9 mouse cellular contexts compared by ENCODE assay signal in genomic region chr19:37563763-37564162, GRCm38 (mm10). TPM values are rescaled to one million over a fixed set of nuclear protein-coding genes. Genes with fewer than 3 reads are reported as not detected.
DNase-seq lines count a peak whose midpoint lies in the region; ATAC-seq and TF ChIP-seq lines count a peak whose summit lies in the region.
"Had no signal": no experiment of that assay in that cellular context is flagged by ENCODE, and none has a peak within 500 bp of the region (broad histone marks: within the 10 kb centered on the region; RNA-seq: fewer than 3 reads in every experiment).

No protein-coding gene starts in this region.

- no peak overlapping the region for H3K27ac ChIP-seq in hindbrain, postnatal 0 days
- no peak overlapping the region for H3K27ac ChIP-seq in hindbrain, embryonic 12.5 days
- H3K27ac ChIP-seq in thymus, adult 2 months (ENCODE audit: control insufficient read depth, insufficient read depth, low read length), result no peak overlapping the region
- no peak overlapping the region for H3K27ac ChIP-seq in limb, embryonic 14.5 days (replicated peaks; ENCODE audit: low read depth, low read length)
- H3K27ac ChIP-seq: embryonic facial prominence, embryonic 13.5 days had no signal

- WGBS in hindbrain, postnatal 0 days, result 28% methylated on average over 4 of the region's 4 CpGs
- 35% methylated on average over 4 of the region's 4 CpGs for WGBS in hindbrain, embryonic 12.5 days
- WGBS in thymus, adult 2 months, result 32% methylated on average over 4 of the region's 4 CpGs
- 30% methylated on average over 4 of the region's 4 CpGs for WGBS in limb, embryonic 14.5 days

- H3K4me3 ChIP-seq in hindbrain, postnatal 0 days (ENCODE audit: low read length), result no peak overlapping the region
- H3K4me3 ChIP-seq in hindbrain, embryonic 12.5 days, result no peak overlapping the region
- no peak overlapping the region for H3K4me3 ChIP-seq in thymus, adult 2 months (ENCODE audit: control insufficient read depth, insufficient read depth, low read length)
- no peak overlapping the region for H3K4me3 ChIP-seq in limb, embryonic 14.5 days (replicated peaks; ENCODE audit: low read length)
- H3K4me3 ChIP-seq: embryonic facial prominence, embryonic 13.5 days had no signal

- no peaks in the 10 kb centered on the region for H3K9me3 ChIP-seq in hindbrain, postnatal 0 days (ENCODE audit: low read length)
- H3K9me3 ChIP-seq in hindbrain, embryonic 12.5 days (replicated peaks), result no peaks in the 10 kb centered on the region
- H3K9me3 ChIP-seq in limb, embryonic 14.5 days (ENCODE audit: control insufficient read depth, low read length), result no peaks in the 10 kb centered on the region
- H3K9me3 ChIP-seq: embryonic facial prominence, embryonic 13.5 days had no signal

- TF ChIP-seq CTCF in hindbrain, postnatal 0 days (IDR thresholded peaks at IDR 0.05; ENCODE audit: low read depth), result peak; percentile 76
- no peak for TF ChIP-seq CTCF in thymus, adult 2 months (IDR thresholded peaks at IDR 0.05; ENCODE audit: borderline replicate concordance, control insufficient read depth, extremely low read depth, insufficient read depth, low read length, poor library complexity)

- H3K4me2 ChIP-seq in hindbrain, postnatal 0 days (ENCODE audit: low read depth, low read length), result no peak overlapping the region
- no peak overlapping the region for H3K4me2 ChIP-seq in hindbrain, embryonic 12.5 days (replicated peaks)
- no peak overlapping the region for H3K4me2 ChIP-seq in limb, embryonic 14.5 days (replicated peaks; ENCODE audit: low read depth, low read length, severe bottlenecking)
- H3K4me2 ChIP-seq: embryonic facial prominence, embryonic 13.5 days had no signal

- ATAC-seq in hindbrain, postnatal 0 days, result no peak
- no peak for ATAC-seq in hindbrain, embryonic 12.5 days (ENCODE audit: low FRiP score)
- ATAC-seq in limb, embryonic 14.5 days (ENCODE audit: low FRiP score, low read depth), result no peak

- H3K27me3 ChIP-seq in hindbrain, postnatal 0 days (ENCODE audit: insufficient read depth, low read length), result no peaks in the 10 kb centered on the region
- 0 out of 2 replicates have a peak, but pooled peaks cover 10% of the 10 kb centered on the region for H3K27me3 ChIP-seq in hindbrain, embryonic 12.5 days
- no peaks in the 10 kb centered on the region for H3K27me3 ChIP-seq in thymus, adult 2 months (ENCODE audit: control insufficient read depth, insufficient read depth, low read length)
- H3K27me3 ChIP-seq in limb, embryonic 14.5 days (ENCODE audit: control insufficient read depth, insufficient read depth, low read length), result no peaks in the 10 kb centered on the region
- H3K27me3 ChIP-seq: embryonic facial prominence, embryonic 13.5 days had no signal

- peak; percentile 76 for DNase-seq in hindbrain, postnatal 0 days (ENCODE audit: low spot score)
- peak; percentile 53 for DNase-seq in thymus, adult 2 months
- DNase-seq in thymus, adult 18-20 months, result no peak
- DNase-seq in cerebellum, adult 8-10 months, result peak; percentile 47
- peak; percentile 71 for DNase-seq in limb, embryonic 14.5 days (ENCODE audit: low spot score)
- peak; percentile 35 for DNase-seq in thymus, postnatal 25 days
- DNase-seq in gastrocnemius, postnatal 36 days, result no peak

- H3K4me1 ChIP-seq in hindbrain, postnatal 0 days (ENCODE audit: insufficient read depth, low read length), result peaks cover 4% of the 10 kb centered on the region; the same call in 1 of the 2 replicates
- H3K4me1 ChIP-seq in hindbrain, embryonic 12.5 days, result peaks cover 6% of the 10 kb centered on the region
- H3K4me1 ChIP-seq in thymus, adult 2 months (replicated peaks; ENCODE audit: control insufficient read depth, insufficient read depth, low read length), result peaks cover 15% of the 10 kb centered on the region
- peaks cover 6% of the 10 kb centered on the region; the same call in 1 of the 2 replicates for H3K4me1 ChIP-seq in limb, embryonic 14.5 days (ENCODE audit: control insufficient read depth, insufficient read depth, low read length)

- H3K36me3 ChIP-seq in hindbrain, postnatal 0 days (ENCODE audit: insufficient read depth, low read length), result no peaks in the 10 kb centered on the region
- H3K36me3 ChIP-seq in hindbrain, embryonic 12.5 days, result no peaks in the 10 kb centered on the region
- H3K36me3 ChIP-seq in thymus, adult 2 months (ENCODE audit: control insufficient read depth, insufficient read depth, low read length), result no peaks in the 10 kb centered on the region
- H3K36me3 ChIP-seq in limb, embryonic 14.5 days (ENCODE audit: control insufficient read depth, insufficient read depth, low read length), result no peaks in the 10 kb centered on the region
- H3K36me3 ChIP-seq: embryonic facial prominence, embryonic 13.5 days had no signal

- H3K9ac ChIP-seq in hindbrain, postnatal 0 days (replicated peaks; ENCODE audit: low read length), result no peak overlapping the region
- no peak overlapping the region for H3K9ac ChIP-seq in hindbrain, embryonic 12.5 days
- no peak overlapping the region for H3K9ac ChIP-seq in limb, embryonic 14.5 days (ENCODE audit: low read depth, low read length, severe bottlenecking)
- H3K9ac ChIP-seq: embryonic facial prominence, embryonic 13.5 days had no signal

- intact Hi-C loops in gastrocnemius, postnatal 36 days (cut with DNase I), result loop anchor here (1.0 kb wide), 1 partner anchor 32 kb away; no protein-coding TSS in a partner anchor

- TF ChIP-seq POLR2A in thymus, adult 2 months (IDR thresholded peaks at IDR 0.05; ENCODE audit: control insufficient read depth, extremely low read depth, insufficient read depth, low read length, poor library complexity), result no peak
- TF ChIP-seq POLR2A in limb, embryonic 14.5 days (IDR thresholded peaks at IDR 0.05; ENCODE audit: borderline replicate concordance, extremely low read depth, insufficient read depth, insufficient read length), result no peak

RNA-seq across cellular contexts. Expression of gene Exoc6, which starts 13.5 kb away (rescaled TPM):
- 18.4 and 18.9 TPM in 2 replicates for total RNA-seq in hindbrain, postnatal 0 days (2014; rRNA removed)
- 18.6 and 18.8 TPM in 2 replicates for polyA plus RNA-seq in hindbrain, postnatal 0 days (2015; fragmentation: Nextera tagmentation; extraction: Ambion mirVana)
- 9.5 and 10.3 TPM in 2 replicates for polyA plus RNA-seq in hindbrain, embryonic 12.5 days (2016; fragmentation: Nextera tagmentation; extraction: Ambion mirVana)
- polyA plus RNA-seq in thymus, adult 2 months (2012; rRNA removed), result 6.7 and 8.7 TPM in 2 replicates
- 4.4 and 5.3 TPM in 2 replicates for polyA plus RNA-seq in limb, embryonic 14.5 days (2012; rRNA removed)
- polyA plus RNA-seq in limb, embryonic 14.5 days (2014; fragmentation: Nextera tagmentation; extraction: Ambion mirVana), result 8.8 and 9.0 TPM in 2 replicates
- 10 to 100 TPM; 40.6 to 48.2 TPM for total RNA-seq in gastrocnemius, postnatal 36 days (2021)

Comparison
In these comparisons a context has a peak if more than half of its experiments do, and no peak if none do; other contexts are left out.
1. DNase-seq: peak in hindbrain, postnatal 0 days (single experiment), thymus, adult 2 months (single experiment), cerebellum, adult 8-10 months (single experiment), limb, embryonic 14.5 days (single experiment) and thymus, postnatal 25 days (single experiment); none in thymus, adult 18-20 months (0 of 2) and gastrocnemius, postnatal 36 days (0 of 2).